Mouse (Mus musculus): ENCODE data around the gene Myog. TPM values are rescaled to one million over a fixed set of nuclear protein-coding genes. Genes with fewer than 3 reads are reported as not detected.
A peak's percentile ranks its signal among the peaks of the same experiment; 100 is the strongest.

Gene Myog
- total RNA-seq, 1 experiment = 0.18 TPM

DNA sequence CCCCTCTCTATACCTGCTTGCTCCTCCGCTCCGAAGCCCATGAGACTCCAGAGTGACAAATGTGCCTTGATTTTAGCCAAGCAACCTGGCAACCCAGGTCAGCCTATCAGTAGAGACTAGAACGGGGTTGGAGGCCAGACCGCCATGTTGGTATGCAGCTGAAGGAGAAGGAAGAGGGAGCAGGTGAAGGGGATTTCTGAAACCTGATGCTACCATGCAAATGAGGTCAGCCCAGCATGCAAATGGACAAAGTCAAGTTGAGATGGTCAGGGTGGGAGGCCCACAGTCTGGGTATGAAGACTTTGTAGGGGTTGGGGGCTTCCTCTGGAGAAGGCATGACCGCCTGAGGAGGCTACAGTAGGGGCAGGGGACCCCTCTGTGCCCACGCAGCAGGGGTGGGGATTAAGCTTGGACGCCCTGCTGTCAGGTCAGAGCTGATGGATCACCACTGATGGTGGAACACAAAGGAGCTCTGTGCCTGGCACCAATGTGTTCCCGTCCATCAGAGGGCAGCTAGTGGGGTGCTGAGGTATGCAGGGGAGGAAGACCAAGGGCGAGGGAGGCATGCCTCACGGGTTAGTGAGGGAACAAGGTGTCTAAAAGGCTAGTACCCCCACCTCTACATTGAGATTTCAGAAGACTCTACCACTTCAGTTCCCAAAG lies 4.2 kb upstream of the Myog start:
- TF ChIP-seq CHD2 (IDR thresholded peaks at IDR 0.05; ENCODE audit: low read depth, low read length) (no peak), HCFC1 (IDR thresholded peaks at IDR 0.05; ENCODE audit: borderline replicate concordance, insufficient read depth, low read length) (no peak), MAFK (IDR thresholded peaks at IDR 0.05; ENCODE audit: insufficient read depth, low read depth, low read length) (no peak), ZC3H11A (IDR thresholded peaks at IDR 0.05; ENCODE audit: borderline replicate concordance, low read depth, low read length) (no peak), ZNF384 (IDR thresholded peaks at IDR 0.05; ENCODE audit: low read depth, low read length) (no peak)
- Histone ChIP-seq H3K27ac (ENCODE audit: insufficient read depth, low read depth, low read length, poor library complexity, severe bottlenecking) (no peak overlapping the region), H3K4me1 (ENCODE audit: control insufficient read depth in 2 of 2, insufficient read depth in 2 of 2, low read length in 2 of 2, poor library complexity in 1 of 2) (peaks cover 2 to 6% of the 10 kb centered on the region in 2 experiments; a peak in 1 of 4 replicates), H3K9me3 (ENCODE audit: control insufficient read depth, insufficient read depth, low read depth, low read length) (no peaks in the 10 kb centered on the region), H3K4me3 (ENCODE audit: insufficient read depth in 1 of 2, low read depth in 1 of 2, low read length in 2 of 2, poor library complexity in 1 of 2, severe bottlenecking in 1 of 2) (no peak overlapping the region), H3K36me3 (ENCODE audit: control insufficient read depth, insufficient read depth, low read length, poor library complexity, severe bottlenecking) (no peaks in the 10 kb centered on the region), H3K9ac (ENCODE audit: insufficient read depth, low read depth, low read length, poor library complexity, severe bottlenecking) (no peak overlapping the region)
- DNase-seq (ENCODE audit: low read depth, low spot score) = no peak
- in situ Hi-C loops (cut with MboI; ENCODE audit: low sequenced_read_pairs in 2 of 2, unreplicated experiment in 2 of 2) = no loop called here

DNA sequence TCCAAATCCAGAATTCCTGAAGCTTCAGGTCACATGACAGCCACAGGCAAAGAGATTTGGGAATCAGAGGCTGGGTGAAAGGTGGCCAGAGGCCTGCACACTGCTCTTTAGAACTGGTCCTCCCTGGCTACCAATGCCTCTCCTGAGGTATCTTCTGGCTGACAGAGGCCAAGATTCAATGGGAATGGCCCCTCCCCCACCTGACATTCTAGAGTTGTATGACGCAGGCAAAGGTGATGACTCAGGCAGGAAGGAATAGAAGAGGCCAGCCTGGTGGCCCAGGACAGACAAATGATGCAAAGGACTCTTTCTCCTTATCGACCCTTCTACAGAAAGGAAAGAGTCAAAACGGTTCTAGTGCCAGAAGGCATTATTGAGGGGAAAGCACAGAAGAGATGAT lies 1.6 kb upstream of the Myog start:
- Histone ChIP-seq H3K4me1 (ENCODE audit: control insufficient read depth in 2 of 2, insufficient read depth in 2 of 2, low read length in 2 of 2, poor library complexity in 1 of 2) (peaks cover 2 to 12% of the 10 kb centered on the region in 2 experiments; a peak in 1 of 4 replicates), H3K4me3 (ENCODE audit: insufficient read depth in 1 of 2, low read depth in 1 of 2, low read length in 2 of 2, poor library complexity in 1 of 2, severe bottlenecking in 1 of 2) (no peak overlapping the region), H3K27ac (ENCODE audit: insufficient read depth, low read depth, low read length, poor library complexity, severe bottlenecking) (no peak overlapping the region), H3K9me3 (ENCODE audit: control insufficient read depth, insufficient read depth, low read depth, low read length) (no peaks in the 10 kb centered on the region), H3K36me3 (ENCODE audit: control insufficient read depth, insufficient read depth, low read length, poor library complexity, severe bottlenecking) (no peaks in the 10 kb centered on the region), H3K9ac (ENCODE audit: insufficient read depth, low read depth, low read length, poor library complexity, severe bottlenecking) (no peak overlapping the region)
- in situ Hi-C loops (cut with MboI; ENCODE audit: low sequenced_read_pairs in 2 of 2, unreplicated experiment in 2 of 2) = no loop called here
- DNase-seq (ENCODE audit: low read depth, low spot score) = no peak
- TF ChIP-seq ZC3H11A (IDR thresholded peaks at IDR 0.05; ENCODE audit: borderline replicate concordance, low read depth, low read length) (no peak), HCFC1 (IDR thresholded peaks at IDR 0.05; ENCODE audit: borderline replicate concordance, insufficient read depth, low read length) (no peak), MAFK (IDR thresholded peaks at IDR 0.05; ENCODE audit: insufficient read depth, low read depth, low read length) (no peak), ZNF384 (IDR thresholded peaks at IDR 0.05; ENCODE audit: low read depth, low read length) (no peak), CHD2 (IDR thresholded peaks at IDR 0.05; ENCODE audit: low read depth, low read length) (no peak)

DNA sequence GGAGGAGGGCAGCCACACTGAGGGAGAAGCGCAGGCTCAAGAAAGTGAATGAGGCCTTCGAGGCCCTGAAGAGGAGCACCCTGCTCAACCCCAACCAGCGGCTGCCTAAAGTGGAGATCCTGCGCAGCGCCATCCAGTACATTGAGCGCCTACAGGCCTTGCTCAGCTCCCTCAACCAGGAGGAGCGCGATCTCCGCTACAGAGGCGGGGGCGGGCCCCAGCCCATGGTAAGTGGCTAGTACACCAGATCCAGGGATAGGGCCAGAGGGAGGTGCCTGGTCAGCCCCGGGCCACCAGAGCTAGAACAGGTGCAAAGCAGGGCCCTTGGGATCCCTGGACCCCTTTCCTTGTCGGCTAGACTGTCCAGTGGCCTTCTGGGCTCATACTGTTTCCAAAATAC lies 511 bp downstream of the Myog start:
- TF ChIP-seq CHD2 (IDR thresholded peaks at IDR 0.05; ENCODE audit: low read depth, low read length) = no peak
- TF ChIP-seq ZC3H11A (IDR thresholded peaks at IDR 0.05; ENCODE audit: borderline replicate concordance, low read depth, low read length) = no peak
- no peak for TF ChIP-seq HCFC1 (IDR thresholded peaks at IDR 0.05; ENCODE audit: borderline replicate concordance, insufficient read depth, low read length)
- TF ChIP-seq MAFK (IDR thresholded peaks at IDR 0.05; ENCODE audit: insufficient read depth, low read depth, low read length) = no peak
- TF ChIP-seq ZNF384 (IDR thresholded peaks at IDR 0.05; ENCODE audit: low read depth, low read length) = no peak
- no peak for DNase-seq (ENCODE audit: low read depth, low spot score)
- Histone ChIP-seq H3K4me1 (ENCODE audit: control insufficient read depth in 2 of 2, insufficient read depth in 2 of 2, low read length in 2 of 2, poor library complexity in 1 of 2) (peaks cover under 1 to 12% of the 10 kb centered on the region in 2 experiments; a peak in 1 of 4 replicates), H3K9me3 (ENCODE audit: control insufficient read depth, insufficient read depth, low read depth, low read length) (no peaks in the 10 kb centered on the region), H3K27ac (ENCODE audit: insufficient read depth, low read depth, low read length, poor library complexity, severe bottlenecking) (no peak overlapping the region), H3K9ac (ENCODE audit: insufficient read depth, low read depth, low read length, poor library complexity, severe bottlenecking) (no peak overlapping the region), H3K36me3 (ENCODE audit: control insufficient read depth, insufficient read depth, low read length, poor library complexity, severe bottlenecking) (no peaks in the 10 kb centered on the region), H3K4me3 (ENCODE audit: insufficient read depth in 1 of 2, low read depth in 1 of 2, low read length in 2 of 2, poor library complexity in 1 of 2, severe bottlenecking in 1 of 2) (no peak overlapping the region)
- in situ Hi-C loops (cut with MboI; ENCODE audit: low sequenced_read_pairs in 2 of 2, unreplicated experiment in 2 of 2) = no loop called here

DNA sequence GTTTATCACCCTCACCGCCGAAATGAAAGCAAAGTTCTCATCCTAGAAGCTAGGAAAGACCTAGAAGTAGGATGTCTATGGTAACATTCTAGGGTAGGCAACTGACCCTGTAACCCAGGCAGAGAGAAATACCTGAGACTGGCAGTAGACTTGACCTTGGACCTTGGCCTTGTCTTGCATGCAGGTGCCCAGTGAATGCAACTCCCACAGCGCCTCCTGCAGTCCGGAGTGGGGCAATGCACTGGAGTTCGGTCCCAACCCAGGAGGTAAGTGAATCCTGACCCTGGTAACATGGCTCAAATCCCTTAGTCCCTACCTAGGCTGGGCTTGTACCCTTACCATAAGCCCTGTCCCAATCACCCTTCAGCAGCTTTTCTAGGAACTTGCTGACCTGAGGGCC lies 1.1 kb downstream of the Myog start:
- H3K9ac ChIP-seq (ENCODE audit: insufficient read depth, low read depth, low read length, poor library complexity, severe bottlenecking) = no peak overlapping the region
- in situ Hi-C loops (cut with MboI; ENCODE audit: low sequenced_read_pairs in 2 of 2, unreplicated experiment in 2 of 2) = no loop called here
- peak; percentile 70 for DNase-seq (ENCODE audit: low read depth, low spot score)
- peaks cover 0 to 6% of the 10 kb centered on the region in 2 experiments; a peak in 1 of 4 replicates for H3K4me1 ChIP-seq (ENCODE audit: control insufficient read depth in 2 of 2, insufficient read depth in 2 of 2, low read length in 2 of 2, poor library complexity in 1 of 2)
- TF ChIP-seq HCFC1 (IDR thresholded peaks at IDR 0.05; ENCODE audit: borderline replicate concordance, insufficient read depth, low read length) (no peak), ZNF384 (IDR thresholded peaks at IDR 0.05; ENCODE audit: low read depth, low read length) (no peak), ZC3H11A (IDR thresholded peaks at IDR 0.05; ENCODE audit: borderline replicate concordance, low read depth, low read length) (peak; percentile 50; the same call in 1 of the 2 replicates)
- no peak overlapping the region for H3K27ac ChIP-seq (ENCODE audit: insufficient read depth, low read depth, low read length, poor library complexity, severe bottlenecking)
- H3K4me3 ChIP-seq (ENCODE audit: insufficient read depth in 1 of 2, low read depth in 1 of 2, low read length in 2 of 2, poor library complexity in 1 of 2, severe bottlenecking in 1 of 2) = no peak overlapping the region
- H3K9me3 ChIP-seq (ENCODE audit: control insufficient read depth, insufficient read depth, low read depth, low read length) = no peaks in the 10 kb centered on the region
- no peaks in the 10 kb centered on the region for H3K36me3 ChIP-seq (ENCODE audit: control insufficient read depth, insufficient read depth, low read length, poor library complexity, severe bottlenecking)

Data from ES-E14 (cell line).